9 mouse cellular contexts compared by ENCODE assay signal in the genomic region with DNA sequence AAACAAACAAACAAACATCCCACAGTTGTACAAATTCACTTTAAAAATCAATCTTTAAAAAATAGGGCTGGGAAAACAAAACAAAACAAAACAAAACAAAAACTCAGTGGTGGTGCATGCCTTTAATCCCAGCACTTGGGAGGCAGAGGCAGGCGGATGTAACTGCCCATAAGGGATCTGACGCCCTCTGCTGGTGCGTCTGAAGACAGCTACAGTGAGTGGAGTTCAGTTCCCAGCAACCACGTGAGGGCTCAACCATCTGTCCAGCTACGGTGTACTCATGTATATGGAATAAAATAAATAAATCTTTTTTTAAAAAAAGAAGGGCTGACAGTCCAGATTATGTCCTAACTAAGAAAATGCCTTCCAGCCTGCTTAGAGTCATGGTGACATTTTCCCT. TPM values are rescaled to one million over a fixed set of nuclear protein-coding genes. Genes with fewer than 3 reads are reported as not detected.
A peak's percentile ranks its signal among the peaks of the same experiment; 100 is the strongest.
DNase-seq lines count a peak whose midpoint lies in the region; ATAC-seq lines count a peak whose summit lies in the region.
"Had no signal": no experiment of that assay in that cellular context is flagged by ENCODE, and none has a peak within 500 bp of the region (broad histone marks: within the 10 kb centered on the region; RNA-seq: fewer than 3 reads in every experiment).

No protein-coding gene starts in this region.

- peak; percentile 23 for DNase-seq in midbrain, embryonic 11.5 days (ENCODE audit: low spot score, missing footprints)
- peak; percentile 24 for DNase-seq in NIH3T3 (ENCODE audit: low read depth)
- no peak for DNase-seq in liver, embryonic 11.5 days (ENCODE audit: low spot score)
- peak; percentile 47 for DNase-seq in thymus, postnatal 4 days
- DNase-seq: right cerebral cortex, postnatal 25 days had no signal

- H3K4me3 ChIP-seq in midbrain, embryonic 11.5 days (ENCODE audit: low read depth, low read length), result no peak overlapping the region
- no peak overlapping the region for H3K4me3 ChIP-seq in midbrain, embryonic 13.5 days (replicated peaks)
- no peak overlapping the region for H3K4me3 ChIP-seq in liver, embryonic 11.5 days (ENCODE audit: low read depth, low read length)
- H3K4me3 ChIP-seq in kidney, embryonic 14.5 days (ENCODE audit: low read length), result no peak overlapping the region
- no peak overlapping the region for H3K4me3 ChIP-seq in forebrain, embryonic 15.5 days
- H3K4me3 ChIP-seq: limb, embryonic 13.5 days had no signal

- H3K4me2 ChIP-seq in midbrain, embryonic 11.5 days, result no peak overlapping the region
- no peak overlapping the region for H3K4me2 ChIP-seq in midbrain, embryonic 13.5 days (replicated peaks)
- no peak overlapping the region for H3K4me2 ChIP-seq in liver, embryonic 11.5 days
- H3K4me2 ChIP-seq in kidney, embryonic 14.5 days (replicated peaks; ENCODE audit: low read depth, low read length), result no peak overlapping the region
- no peak overlapping the region for H3K4me2 ChIP-seq in forebrain, embryonic 15.5 days (replicated peaks)
- H3K4me2 ChIP-seq: limb, embryonic 13.5 days had no signal

- H3K27ac ChIP-seq in midbrain, embryonic 11.5 days (ENCODE audit: low read depth, low read length), result no peak overlapping the region
- no peak overlapping the region for H3K27ac ChIP-seq in midbrain, embryonic 13.5 days
- H3K27ac ChIP-seq in liver, embryonic 11.5 days (ENCODE audit: low read depth, low read length), result no peak overlapping the region
- no peak overlapping the region for H3K27ac ChIP-seq in kidney, embryonic 14.5 days (ENCODE audit: low read depth, low read length)
- no peak overlapping the region for H3K27ac ChIP-seq in forebrain, embryonic 15.5 days (replicated peaks)
- H3K27ac ChIP-seq: limb, embryonic 13.5 days had no signal

- no peaks in the 10 kb centered on the region for H3K9me3 ChIP-seq in midbrain, embryonic 11.5 days (ENCODE audit: control insufficient read depth, low read length)
- no peaks in the 10 kb centered on the region for H3K9me3 ChIP-seq in midbrain, embryonic 13.5 days
- H3K9me3 ChIP-seq in liver, embryonic 11.5 days (ENCODE audit: control insufficient read depth, low read length), result no peaks in the 10 kb centered on the region
- no peaks in the 10 kb centered on the region for H3K9me3 ChIP-seq in kidney, embryonic 14.5 days (ENCODE audit: control insufficient read depth, low read length)
- H3K9me3 ChIP-seq in forebrain, embryonic 15.5 days, result no peaks in the 10 kb centered on the region
- H3K9me3 ChIP-seq: limb, embryonic 13.5 days had no signal

- WGBS in midbrain, embryonic 11.5 days, result 68% methylated on average over 5 of the region's 5 CpGs
- 72% methylated on average over 5 of the region's 5 CpGs for WGBS in midbrain, embryonic 13.5 days
- WGBS in liver, embryonic 11.5 days, result 49% methylated on average over 5 of the region's 5 CpGs
- 70% methylated on average over 5 of the region's 5 CpGs for WGBS in kidney, embryonic 14.5 days
- 72% methylated on average over 5 of the region's 5 CpGs for WGBS in forebrain, embryonic 15.5 days

- H3K9ac ChIP-seq in midbrain, embryonic 11.5 days (ENCODE audit: low read length), result no peak overlapping the region
- H3K9ac ChIP-seq in midbrain, embryonic 13.5 days (replicated peaks), result no peak overlapping the region
- H3K9ac ChIP-seq in liver, embryonic 11.5 days (ENCODE audit: low read depth, low read length), result no peak overlapping the region
- no peak overlapping the region for H3K9ac ChIP-seq in kidney, embryonic 14.5 days (ENCODE audit: low read depth, low read length)
- H3K9ac ChIP-seq in forebrain, embryonic 15.5 days (replicated peaks), result no peak overlapping the region
- H3K9ac ChIP-seq: limb, embryonic 13.5 days had no signal

- no peaks in the 10 kb centered on the region for H3K27me3 ChIP-seq in midbrain, embryonic 11.5 days (ENCODE audit: control insufficient read depth, insufficient read depth, low read length)
- H3K27me3 ChIP-seq in midbrain, embryonic 13.5 days, result no peaks in the 10 kb centered on the region
- H3K27me3 ChIP-seq in liver, embryonic 11.5 days (replicated peaks; ENCODE audit: control insufficient read depth, insufficient read depth, low read length), result no peaks in the 10 kb centered on the region
- no peaks in the 10 kb centered on the region for H3K27me3 ChIP-seq in kidney, embryonic 14.5 days (ENCODE audit: control insufficient read depth, insufficient read depth, low read length)
- H3K27me3 ChIP-seq in forebrain, embryonic 15.5 days, result no peaks in the 10 kb centered on the region
- H3K27me3 ChIP-seq: limb, embryonic 13.5 days had no signal

- no peaks in the 10 kb centered on the region for H3K36me3 ChIP-seq in midbrain, embryonic 11.5 days (ENCODE audit: control insufficient read depth, insufficient read depth, low read length)
- H3K36me3 ChIP-seq in midbrain, embryonic 13.5 days, result peaks cover 19% of the 10 kb centered on the region
- peaks cover 5% of the 10 kb centered on the region for H3K36me3 ChIP-seq in liver, embryonic 11.5 days (ENCODE audit: control insufficient read depth, insufficient read depth, low read length)
- peaks cover 20% of the 10 kb centered on the region for H3K36me3 ChIP-seq in kidney, embryonic 14.5 days (ENCODE audit: control insufficient read depth, insufficient read depth, low read length)
- H3K36me3 ChIP-seq in forebrain, embryonic 15.5 days, result peaks cover 6% of the 10 kb centered on the region; the same call in 1 of the 2 replicates

- no peaks in the 10 kb centered on the region for H3K4me1 ChIP-seq in midbrain, embryonic 11.5 days (ENCODE audit: control insufficient read depth, insufficient read depth, low read length)
- no peaks in the 10 kb centered on the region for H3K4me1 ChIP-seq in midbrain, embryonic 13.5 days (replicated peaks)
- no peaks in the 10 kb centered on the region for H3K4me1 ChIP-seq in liver, embryonic 11.5 days (replicated peaks; ENCODE audit: control insufficient read depth, insufficient read depth, low read length)
- no peaks in the 10 kb centered on the region for H3K4me1 ChIP-seq in kidney, embryonic 14.5 days (ENCODE audit: control insufficient read depth, insufficient read depth, low read length)
- no peaks in the 10 kb centered on the region for H3K4me1 ChIP-seq in forebrain, embryonic 15.5 days
- H3K4me1 ChIP-seq: limb, embryonic 13.5 days had no signal

- no peak for ATAC-seq in midbrain, embryonic 11.5 days (ENCODE audit: low FRiP score)
- no peak for ATAC-seq in midbrain, embryonic 13.5 days
- peak; percentile 67; the same call in 1 of the 2 replicates for ATAC-seq in liver, embryonic 11.5 days (replicated peaks; ENCODE audit: low FRiP score)
- ATAC-seq in kidney, embryonic 14.5 days (ENCODE audit: low FRiP score, low TSS enrichment), result no peak
- no peak for ATAC-seq in forebrain, embryonic 15.5 days (replicated peaks)

RNA-seq across cellular contexts. Expression of gene Gemin2, which starts 18.9 kb away (rescaled TPM):
- polyA plus RNA-seq in midbrain, embryonic 11.5 days (2014; fragmentation: Nextera tagmentation; extraction: Ambion mirVana), result 25.4 and 25.8 TPM in 2 replicates
- polyA plus RNA-seq in midbrain, embryonic 13.5 days (2015; fragmentation: Nextera tagmentation; extraction: Ambion mirVana), result 17.9 and 18.2 TPM in 2 replicates
- polyA plus RNA-seq in liver, embryonic 11.5 days (2014; fragmentation: Nextera tagmentation; extraction: Ambion mirVana), result 33.9 and 36.5 TPM in 2 replicates
- polyA plus RNA-seq in kidney, embryonic 14.5 days (2014; fragmentation: Nextera tagmentation; extraction: Ambion mirVana), result 28.1 and 29.7 TPM in 2 replicates
- polyA plus RNA-seq in forebrain, embryonic 15.5 days (2015; fragmentation: Nextera tagmentation; extraction: Ambion mirVana), result 15.7 TPM in 2 replicates

RNA-seq across cellular contexts. Expression of gene Sec23a, which starts 20.3 kb away (rescaled TPM):
- 90.3 and 97.4 TPM in 2 replicates for polyA plus RNA-seq in midbrain, embryonic 11.5 days (2014; fragmentation: Nextera tagmentation; extraction: Ambion mirVana)
- 104 and 107 TPM in 2 replicates for polyA plus RNA-seq in midbrain, embryonic 13.5 days (2015; fragmentation: Nextera tagmentation; extraction: Ambion mirVana)
- polyA plus RNA-seq in liver, embryonic 11.5 days (2014; fragmentation: Nextera tagmentation; extraction: Ambion mirVana), result 42.5 and 51.6 TPM in 2 replicates
- polyA plus RNA-seq in kidney, embryonic 14.5 days (2014; fragmentation: Nextera tagmentation; extraction: Ambion mirVana), result 46.5 and 82.8 TPM in 2 replicates
- polyA plus RNA-seq in forebrain, embryonic 15.5 days (2015; fragmentation: Nextera tagmentation; extraction: Ambion mirVana), result 99.4 and 102 TPM in 2 replicates

RNA-seq across cellular contexts. Expression of gene Trappc6b, which starts 29.2 kb away (rescaled TPM):
- polyA plus RNA-seq in midbrain, embryonic 11.5 days (2014; fragmentation: Nextera tagmentation; extraction: Ambion mirVana), result 72.3 and 79.8 TPM in 2 replicates
- 146 and 161 TPM in 2 replicates for polyA plus RNA-seq in midbrain, embryonic 13.5 days (2015; fragmentation: Nextera tagmentation; extraction: Ambion mirVana)
- polyA plus RNA-seq in liver, embryonic 11.5 days (2014; fragmentation: Nextera tagmentation; extraction: Ambion mirVana), result 58.9 and 60.8 TPM in 2 replicates
- 64.7 and 76.5 TPM in 2 replicates for polyA plus RNA-seq in kidney, embryonic 14.5 days (2014; fragmentation: Nextera tagmentation; extraction: Ambion mirVana)
- polyA plus RNA-seq in forebrain, embryonic 15.5 days (2015; fragmentation: Nextera tagmentation; extraction: Ambion mirVana), result 150 and 159 TPM in 2 replicates

RNA-seq across cellular contexts. Expression of gene Pnn, which starts 34.6 kb away (rescaled TPM):
- 97.3 and 119 TPM in 2 replicates for polyA plus RNA-seq in midbrain, embryonic 11.5 days (2014; fragmentation: Nextera tagmentation; extraction: Ambion mirVana)
- polyA plus RNA-seq in midbrain, embryonic 13.5 days (2015; fragmentation: Nextera tagmentation; extraction: Ambion mirVana), result 109 and 120 TPM in 2 replicates
- polyA plus RNA-seq in liver, embryonic 11.5 days (2014; fragmentation: Nextera tagmentation; extraction: Ambion mirVana), result 90.7 and 92.2 TPM in 2 replicates
- polyA plus RNA-seq in kidney, embryonic 14.5 days (2014; fragmentation: Nextera tagmentation; extraction: Ambion mirVana), result 77.6 and 108 TPM in 2 replicates
- 82.1 and 85.9 TPM in 2 replicates for polyA plus RNA-seq in forebrain, embryonic 15.5 days (2015; fragmentation: Nextera tagmentation; extraction: Ambion mirVana)
